Mouse (Mus musculus): Measurements from ENCODE around the gene Tmed10.

The Tmed10 gene

GRCm38 (mm10) chr12:85308651-85309050 is 66.0 kb downstream of the Tmed10 start:
- no peak for DNase-seq (ENCODE audit: low spot score)

GRCm38 (mm10) chr12:85305247-85305892 is 69.3 kb downstream of the Tmed10 start:
- DNase-seq (ENCODE audit: low spot score): peak; percentile 85

- DNase-seq (ENCODE audit: low spot score): no peak
These were observed 69.9 kb downstream of the Tmed10 start for GRCm38 (mm10) chr12:85304725-85305124.

GRCm38 (mm10) chr12:85303256-85303655 is 71.4 kb downstream of the Tmed10 start:
- DNase-seq (ENCODE audit: low spot score): no peak

- no peak for DNase-seq (ENCODE audit: low spot score)
These were observed 75.8 kb downstream of the Tmed10 start for GRCm38 (mm10) chr12:85298835-85299180.

- DNase-seq (ENCODE audit: low spot score): no peak
These were observed 76.4 kb downstream of the Tmed10 start for GRCm38 (mm10) chr12:85298127-85298834.

- DNase-seq (ENCODE audit: low spot score): no peak
These were observed 77.2 kb downstream of the Tmed10 start for GRCm38 (mm10) chr12:85297345-85297997.

GRCm38 (mm10) chr12:85296915-85297314 is 77.7 kb downstream of the Tmed10 start:
- no peak for DNase-seq (ENCODE audit: low spot score)

- DNase-seq (ENCODE audit: low spot score): no peak
These were observed 79.1 kb downstream of the Tmed10 start for GRCm38 (mm10) chr12:85295506-85295905.

GRCm38 (mm10) chr12:85292906-85293305 is 81.7 kb downstream of the Tmed10 start:
- DNase-seq (ENCODE audit: low spot score): no peak

GRCm38 (mm10) chr12:85292288-85292687 is 82.4 kb downstream of the Tmed10 start:
- DNase-seq (ENCODE audit: low spot score): no peak

- no peak for DNase-seq (ENCODE audit: low spot score)
These were observed 83.1 kb downstream of the Tmed10 start for GRCm38 (mm10) chr12:85291541-85291940.

- DNase-seq (ENCODE audit: low spot score): no peak
These were observed 84.0 kb downstream of the Tmed10 start for GRCm38 (mm10) chr12:85290633-85291032.

All from ovary, postnatal 14 days (tissue).